Mouse (Mus musculus): ENCODE measurements at regions not wholly inside any gene's neighbourhood (a gene's known extent, or its start where the extent isn't known, plus 50 kb on each side); places are given as distances from the start of the nearest gene placed in this dataset.

DNA sequence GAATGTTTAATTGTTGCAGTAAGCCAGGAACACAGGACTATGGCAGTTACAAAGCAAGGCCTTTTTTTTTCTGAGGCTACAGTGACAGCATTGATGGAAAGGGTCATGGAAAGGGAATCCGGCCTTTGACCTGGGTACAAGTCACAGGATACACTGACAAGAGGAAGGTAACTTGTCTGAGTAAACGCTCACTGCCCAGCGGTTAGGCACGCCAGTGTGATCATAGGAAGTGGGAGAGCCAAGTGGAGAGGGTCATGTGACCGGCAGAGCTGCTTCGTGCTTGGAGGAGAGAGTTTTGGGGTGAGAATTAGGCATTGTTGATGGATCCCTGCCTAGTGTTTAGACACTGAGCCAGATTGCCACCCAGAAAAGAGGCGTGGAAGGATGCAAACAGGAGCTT, 327.9 kb downstream of the Etnk1 start:
- TF ChIP-seq CTCF (IDR thresholded peaks at IDR 0.05) (no peak), POLR2A (IDR thresholded peaks at IDR 0.05; ENCODE audit: insufficient read depth, low read depth, low read length) (no peak)
